ENCODE assay signal across 10 mouse cellular contexts in genomic region chr12:95692948-95693650, GRCm38 (mm10). TPM values are rescaled to one million over a fixed set of nuclear protein-coding genes. Genes with fewer than 3 reads are reported as not detected.
DNase-seq lines count a peak whose midpoint lies in the region; ATAC-seq and TF ChIP-seq lines count a peak whose summit lies in the region.
"Had no signal": no experiment of that assay in that cellular context is flagged by ENCODE, and none has a peak within 500 bp of the region (broad histone marks: within the 10 kb centered on the region; RNA-seq: fewer than 3 reads in every experiment).

No protein-coding gene starts in this region.

- ATAC-seq in embryonic facial prominence, embryonic 15.5 days (ENCODE audit: insufficient number of reproducible peaks, low FRiP score, low TSS enrichment, low read depth): no peak
- no peak for ATAC-seq in hindbrain, embryonic 16.5 days
- no peak for ATAC-seq in megakaryocyte progenitor cell, adult 5-6 weeks (replicated peaks; ENCODE audit: poor library complexity)

- no peaks in the 10 kb centered on the region for H3K9me3 ChIP-seq in embryonic facial prominence, embryonic 15.5 days (replicated peaks)
- H3K9me3 ChIP-seq in hindbrain, embryonic 16.5 days (ENCODE audit: control insufficient read depth, low read length): no peaks in the 10 kb centered on the region

- no peak overlapping the region; the same call in 1 of the 2 replicates for H3K9ac ChIP-seq in embryonic facial prominence, embryonic 15.5 days
- H3K9ac ChIP-seq in hindbrain, embryonic 16.5 days (ENCODE audit: low read depth, low read length): peak overlapping the region; percentile 94

- TF ChIP-seq POLR2A in myocyte (IDR thresholded peaks at IDR 0.05; ENCODE audit: insufficient read length, low read depth): no peak

- H3K27me3 ChIP-seq in embryonic facial prominence, embryonic 15.5 days: 0 out of 2 replicates have a peak, but pooled peaks cover 3% of the 10 kb centered on the region
- no peaks in the 10 kb centered on the region for H3K27me3 ChIP-seq in hindbrain, embryonic 16.5 days (replicated peaks; ENCODE audit: control insufficient read depth, insufficient read depth, low read length)
- no peaks in the 10 kb centered on the region for H3K27me3 ChIP-seq in myocyte (ENCODE audit: control insufficient read depth, insufficient read depth, insufficient read length)

- peak overlapping the region; percentile 80 for H3K4me3 ChIP-seq in embryonic facial prominence, embryonic 15.5 days (replicated peaks)
- H3K4me3 ChIP-seq in hindbrain, embryonic 16.5 days (ENCODE audit: low read length): peak overlapping the region; percentile 94
- H3K4me3 ChIP-seq in myocyte: peak overlapping the region; percentile 78

- peaks cover 42% of the 10 kb centered on the region for H3K4me1 ChIP-seq in embryonic facial prominence, embryonic 15.5 days
- H3K4me1 ChIP-seq in hindbrain, embryonic 16.5 days (ENCODE audit: control insufficient read depth, insufficient read depth, low read depth, low read length): peaks cover 2% of the 10 kb centered on the region

- H3K79me2 ChIP-seq in myocyte (ENCODE audit: control insufficient read depth, insufficient read depth): peaks cover 25% of the 10 kb centered on the region

- 8% methylated on average over 13 of the region's 13 CpGs for WGBS in embryonic facial prominence, embryonic 15.5 days
- 5% methylated on average over 13 of the region's 13 CpGs for WGBS in hindbrain, embryonic 16.5 days

- H3K27ac ChIP-seq in embryonic facial prominence, embryonic 15.5 days (replicated peaks): peak overlapping the region; percentile 92
- peak overlapping the region; percentile 94 for H3K27ac ChIP-seq in hindbrain, embryonic 16.5 days (ENCODE audit: low read depth, low read length)

- H3K4me2 ChIP-seq in embryonic facial prominence, embryonic 15.5 days (replicated peaks): peak overlapping the region; percentile 84
- H3K4me2 ChIP-seq in hindbrain, embryonic 16.5 days (ENCODE audit: low read length): peak overlapping the region; percentile 91
- H3K4me2 ChIP-seq in myocyte (ENCODE audit: low read depth): peak overlapping the region; percentile 94

- H3K36me3 ChIP-seq in embryonic facial prominence, embryonic 15.5 days: no peaks in the 10 kb centered on the region
- no peaks in the 10 kb centered on the region for H3K36me3 ChIP-seq in hindbrain, embryonic 16.5 days (ENCODE audit: control insufficient read depth, insufficient read depth, low read length)
- no peaks in the 10 kb centered on the region for H3K36me3 ChIP-seq in myocyte (ENCODE audit: control insufficient read depth, insufficient read depth)
- H3K36me3 ChIP-seq: G1E had no signal

- no peak overlapping the region for H3ac ChIP-seq in myocyte (ENCODE audit: control insufficient read depth, insufficient read length)

- intact Hi-C loops in heart, postnatal 25 days (cut with DNase I): loop anchor here (5.0 to 10.0 kb wide), 3 partner anchors 1108 to 1498 kb away; no protein-coding TSS in a partner anchor

- peak; percentile 91 for DNase-seq in heart, adult 11 months
- DNase-seq in heart, postnatal 25 days (ENCODE audit: low spot score): no peak
- peak; percentile 17 for DNase-seq in 416B (ENCODE audit: low read depth)
- no peak for DNase-seq in natural killer cell, adult 2 months (ENCODE audit: low spot score in 2 of 2)

TF ChIP-seq in myocyte, 11 proteins besides CTCF, POLR2A, EP300 and RAD21:
- TF ChIP-seq USF1 (IDR thresholded peaks at IDR 0.05; ENCODE audit: low read depth) (no peak), SRF (IDR thresholded peaks at IDR 0.05; ENCODE audit: control insufficient read depth, insufficient read length, low read depth) (no peak), MYOG (IDR thresholded peaks at IDR 0.05; ENCODE audit: control insufficient read depth in 1 of 3, insufficient read depth in 1 of 3, insufficient read length in 2 of 3, low read depth in 2 of 3) (peak in 1 of 3 experiments; percentile 47), TCF3 (IDR thresholded peaks at IDR 0.05; ENCODE audit: insufficient read length, low read depth) (no peak), E2F4 (IDR thresholded peaks at IDR 0.05; ENCODE audit: insufficient read depth) (no peak), MAX (IDR thresholded peaks at IDR 0.05; ENCODE audit: low read depth) (no peak), POLR2AphosphoS2 (IDR thresholded peaks at IDR 0.05; ENCODE audit: insufficient read length, low read depth) (no peak), TCF12 (IDR thresholded peaks at IDR 0.05; ENCODE audit: insufficient read depth, poor library complexity, severe bottlenecking) (no peak)

RNA-seq across cellular contexts. Expression of gene Flrt2, which starts 1.1 kb away (rescaled TPM):
- 1 to 10 TPM; 7.6 to 9.4 TPM for total RNA-seq in heart, postnatal 25 days (2021)
- 28.1 and 33.6 TPM in 2 replicates for polyA plus RNA-seq in embryonic facial prominence, embryonic 15.5 days (2015; fragmentation: Nextera tagmentation; extraction: Ambion mirVana)
- 20.3 and 24.4 TPM in 2 replicates for polyA plus RNA-seq in hindbrain, embryonic 16.5 days (2015; fragmentation: Nextera tagmentation; extraction: Ambion mirVana)
- polyA plus RNA-seq in myocyte (2012; fragmentation: generic; extraction: Trizol): 6.9 TPM
- not detected in 2 replicates for total RNA-seq in megakaryocyte progenitor cell, adult 5-6 weeks (2015)
- total RNA-seq in megakaryocyte progenitor cell, adult 5-6 weeks (2017): not detected in 2 replicates
- total RNA-seq: neutrophil, adult 5-6 weeks had no signal
- polyA plus RNA-seq: G1E had no signal

Comparison
In these comparisons a context has a peak if more than half of its experiments do, and no peak if none do; other contexts are left out.
1. DNase-seq: peak in heart, adult 11 months (single experiment) and 416B (single experiment); none in heart, postnatal 25 days (single experiment) and natural killer cell, adult 2 months (0 of 2).
2. Peak in every context shown above with its lines, with median percentiles within 50 percentile points of each other: H3K4me2 ChIP-seq and H3K4me3 ChIP-seq.